Mouse (Mus musculus) frontal cortex, postnatal 36 days (tissue): ENCODE measurements around the gene Kctd17.

Experiments
- DNase-seq, 2 experiments: peaks; one replicate each; pipeline ENCODE4 v3.0.0; 2022; ENCODE audit warnings: low spot score in 2 of 2

Gene Kctd17

DNA sequence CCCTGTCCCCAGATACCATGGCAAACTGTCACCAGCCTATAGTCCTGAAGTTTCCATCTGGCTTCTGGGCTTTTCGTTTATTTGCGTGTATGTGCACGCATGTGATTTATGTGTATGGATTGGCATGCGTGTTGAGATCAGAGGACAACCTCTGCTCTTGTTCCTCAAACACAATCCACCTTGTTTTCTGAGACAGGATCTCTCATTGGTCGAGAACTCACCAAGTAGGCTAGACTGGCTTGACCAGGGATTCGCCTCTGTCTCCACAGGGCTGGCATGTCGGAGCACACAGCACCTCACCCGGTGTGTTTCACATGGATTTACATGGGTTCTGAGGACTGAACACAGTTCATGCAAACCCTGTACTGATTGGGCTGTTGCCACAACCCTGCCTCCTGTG is 14.2 kb upstream of the Kctd17 start:
- no peak for DNase-seq

DNA sequence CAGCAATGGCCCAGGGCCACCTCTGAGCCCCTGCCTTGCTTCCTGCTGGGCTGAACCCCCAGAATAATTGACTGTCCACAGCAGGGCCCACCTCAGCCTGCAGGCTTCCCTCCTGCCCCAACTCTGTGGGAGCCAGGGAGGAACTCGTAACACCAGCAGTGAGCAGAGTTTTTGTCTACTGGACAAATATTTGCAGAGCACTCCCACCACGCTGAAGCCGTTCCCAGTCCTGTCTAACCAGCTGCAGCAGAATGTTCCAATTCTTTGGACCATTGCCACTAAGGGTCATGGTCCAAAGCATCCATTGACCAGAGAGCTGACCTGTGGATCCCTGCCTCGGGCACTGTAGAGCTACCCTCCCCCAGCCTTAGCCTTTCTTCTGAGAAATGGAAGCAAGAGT is 11.4 kb upstream of the Kctd17 start:
- no peak for DNase-seq

GRCm38 (mm10) chr15:78420395-78420794 is 8.0 kb upstream of the Kctd17 start:
- DNase-seq: no peak

- peak; percentile 81 to 86 for DNase-seq
Observed at GRCm38 (mm10) chr15:78422046-78422956, 6.1 kb upstream of the Kctd17 start.

GRCm38 (mm10) chr15:78424507-78424906 is 3.9 kb upstream of the Kctd17 start:
- DNase-seq: no peak

- no peak for DNase-seq
Observed at GRCm38 (mm10) chr15:78425230-78425629, 3.1 kb upstream of the Kctd17 start.

- no peak for DNase-seq
Observed at GRCm38 (mm10) chr15:78429139-78429459, 735 bp downstream of the Kctd17 start.

DNA sequence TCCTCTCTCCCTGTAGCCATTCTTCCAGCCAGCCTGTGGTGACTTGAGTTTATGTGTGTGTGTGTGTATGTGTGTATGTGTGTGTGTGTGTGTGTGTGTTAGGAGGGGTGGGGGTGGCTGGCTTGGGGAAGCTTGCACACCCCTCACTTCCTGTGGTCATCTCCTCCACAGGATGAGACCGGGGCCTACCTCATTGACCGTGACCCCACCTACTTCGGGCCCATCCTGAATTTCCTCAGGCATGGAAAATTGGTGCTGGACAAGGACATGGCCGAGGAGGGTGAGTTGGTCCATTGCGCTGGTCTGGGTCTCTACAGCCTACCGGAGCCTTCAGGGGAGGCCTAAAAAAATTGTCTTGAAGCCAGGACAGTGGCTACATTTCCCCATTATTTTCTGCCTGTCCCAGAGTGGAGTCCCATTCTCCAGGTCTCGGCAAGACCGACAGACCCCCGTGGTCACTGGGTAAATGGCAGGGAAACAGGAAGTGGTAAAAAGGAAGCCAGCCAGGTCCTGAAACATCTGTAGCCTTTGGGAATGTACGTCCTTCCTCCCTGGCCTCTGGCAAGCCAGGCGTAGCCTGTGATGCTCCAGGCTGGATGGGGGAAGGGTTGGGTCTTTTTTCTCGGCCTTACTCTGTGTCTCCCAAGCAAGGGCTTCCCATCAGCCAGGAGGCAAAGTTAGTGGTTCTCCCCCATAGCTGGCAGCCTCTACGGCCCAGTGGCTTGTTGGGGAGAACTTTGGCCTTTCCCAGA is 1.7 kb downstream of the Kctd17 start:
- DNase-seq: no peak

DNA sequence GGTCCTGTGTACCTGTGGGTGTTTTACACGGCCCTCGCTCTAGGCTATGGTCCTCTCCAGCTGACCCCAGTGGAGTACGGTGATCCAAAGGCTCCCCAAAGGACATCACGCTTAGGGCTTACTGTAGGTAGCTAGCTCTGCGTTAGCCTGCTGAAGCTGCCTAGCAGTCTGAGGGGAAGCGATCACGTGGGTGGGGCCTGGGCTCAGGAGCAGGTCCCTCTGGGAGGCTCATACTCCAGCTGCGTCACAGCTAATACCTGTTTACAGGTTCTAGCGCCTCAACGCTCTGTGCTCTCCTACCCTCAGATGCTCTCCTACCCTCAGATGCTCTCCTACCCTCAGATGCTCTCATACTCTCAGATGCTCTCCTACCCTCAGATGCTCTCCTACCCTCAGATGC is 2.5 kb downstream of the Kctd17 start:
- DNase-seq: no peak

GRCm38 (mm10) chr15:78431541-78432121 is 3.3 kb downstream of the Kctd17 start:
- DNase-seq: no peak

DNA sequence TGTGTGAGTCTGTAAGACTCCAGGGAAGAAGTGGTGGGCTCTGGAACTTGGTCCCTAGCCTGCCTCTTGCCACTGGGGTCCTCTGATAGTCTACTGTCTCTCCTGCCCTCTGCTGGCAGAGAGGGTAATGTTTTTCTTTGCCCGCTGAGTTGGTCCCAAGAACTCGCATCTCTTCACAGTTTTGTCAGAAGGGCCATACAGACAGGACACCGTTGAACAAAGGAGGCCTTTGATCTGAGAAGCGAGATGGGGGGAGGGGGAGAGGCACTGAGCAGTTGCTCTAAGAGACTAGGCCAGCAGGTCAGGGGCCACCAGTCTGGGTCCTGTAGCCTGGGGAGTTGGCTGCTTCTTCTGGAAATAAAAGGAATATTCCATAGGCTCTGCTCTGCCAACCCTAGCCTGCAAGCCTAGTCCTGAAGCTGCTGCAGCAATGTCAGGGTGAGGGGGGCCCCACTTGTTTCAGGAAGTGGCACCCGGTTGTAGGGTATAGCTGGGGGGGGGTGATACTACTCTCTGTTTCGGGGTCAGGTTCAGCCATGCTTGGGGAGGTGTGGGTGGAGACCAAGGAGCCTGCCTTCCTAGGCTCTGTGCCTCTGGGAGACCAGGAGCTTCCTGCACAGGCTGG is 6.6 kb downstream of the Kctd17 start:
- peak in 1 of 2 experiments; percentile 75 for DNase-seq

DNA sequence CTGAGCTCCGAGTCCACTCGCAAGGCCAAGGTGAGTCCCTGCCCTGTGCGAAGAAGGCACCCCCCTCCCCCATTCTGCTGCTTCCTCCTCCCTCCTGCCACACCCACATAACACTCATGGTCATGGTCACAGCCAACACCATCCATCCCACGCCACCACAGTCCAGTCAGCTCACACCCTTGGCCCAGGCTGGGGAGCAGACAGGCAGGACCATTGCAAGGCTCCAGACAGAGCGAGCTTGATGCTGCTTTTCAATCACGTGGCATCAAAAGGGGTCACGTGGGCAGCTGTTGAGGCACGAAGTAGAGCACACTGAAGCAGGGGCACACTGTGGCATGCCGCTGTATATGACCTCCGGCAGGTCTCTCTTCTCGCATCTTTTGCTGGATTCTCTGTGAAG is 7.3 kb downstream of the Kctd17 start:
- DNase-seq: no peak

- peak; percentile 93 for DNase-seq
Observed at GRCm38 (mm10) chr15:78436380-78437192, 8.2 kb downstream of the Kctd17 start.

GRCm38 (mm10) chr15:78437237-78438017 is 9.1 kb downstream of the Kctd17 start:
- peak; percentile 73 to 78 for DNase-seq

- DNase-seq: no peak
Observed at GRCm38 (mm10) chr15:78438018-78438394, 9.6 kb downstream of the Kctd17 start.

DNA sequence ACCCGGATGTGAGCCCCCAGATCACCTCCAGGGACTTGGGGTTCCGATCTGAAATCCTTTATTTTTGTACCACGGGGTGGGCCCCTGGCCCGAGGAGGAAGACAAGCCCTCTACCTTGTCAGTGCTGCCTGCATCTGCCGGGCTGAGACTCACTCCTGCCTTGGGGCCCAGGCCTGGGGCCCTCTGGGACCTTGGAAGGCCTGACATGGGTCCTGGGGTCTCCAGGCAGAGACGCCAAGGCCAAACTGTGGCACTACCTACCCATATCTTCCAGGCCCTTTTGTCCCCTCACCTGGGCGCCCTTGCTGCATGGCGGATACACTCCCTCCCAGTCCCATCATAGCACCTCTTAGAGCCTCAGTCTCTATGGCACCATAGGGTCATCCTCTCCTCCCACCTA is 10.1 kb downstream of the Kctd17 start:
- DNase-seq: no peak

GRCm38 (mm10) chr15:78438973-78439372 is 10.6 kb downstream of the Kctd17 start:
- no peak for DNase-seq

- DNase-seq: no peak
Observed at GRCm38 (mm10) chr15:78442231-78442630, 13.9 kb downstream of the Kctd17 start.

GRCm38 (mm10) chr15:78443857-78444256 is 15.5 kb downstream of the Kctd17 start:
- DNase-seq: no peak

DNA sequence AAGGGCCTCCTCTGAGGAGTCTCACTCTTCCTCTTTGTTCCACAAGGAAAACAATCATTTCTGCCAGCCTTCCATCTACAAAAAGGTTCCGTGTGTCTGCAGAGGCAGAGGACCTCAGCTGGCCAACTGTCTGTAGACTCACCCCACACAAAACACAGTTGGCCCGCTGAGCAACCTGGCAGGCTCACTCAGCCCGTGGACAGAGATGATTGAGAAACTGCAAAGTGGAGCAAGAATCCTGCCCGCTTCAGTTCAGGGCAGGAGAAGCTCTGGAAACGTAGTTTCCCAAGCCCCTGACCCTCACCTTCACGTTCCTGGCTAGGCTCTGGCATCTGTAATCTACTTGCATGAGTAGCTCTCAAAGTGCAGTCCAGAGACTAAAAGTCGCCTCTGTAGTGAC is 18.8 kb downstream of the Kctd17 start:
- DNase-seq: no peak
